Mouse (Mus musculus) liver, embryonic 13.5 days (tissue): Measurements from ENCODE around the gene Pcdh7. TPM values are rescaled to one million over a fixed set of nuclear protein-coding genes. Genes with fewer than 3 reads are reported as not detected.

Experiments
- ATAC-seq: fragments of 200-750 bp; cut with Nextera tagmentation; 2 replicates; pipeline ENCODE4 v1.8.0; 2017; ENCODE audit warnings: low read depth, mild to moderate bottlenecking, moderate number of reproducible peaks, moderate library complexity
- DNase-seq: peaks from one replicate; pipeline ENCODE4 v3.0.0; 2022
- H3K27ac ChIP-seq: fragments of 300-500 bp; sonication (generic); 2 replicates; pipeline ENCODE4 v1.5.1; 2015; ENCODE audit warnings: moderate library complexity, mild to moderate bottlenecking, inconsistent platforms
- H3K27me3 ChIP-seq: fragments of 300-500 bp; sonication (generic); 2 replicates; pipeline ENCODE4 v1.6.1; 2015; ENCODE audit warnings: mild to moderate bottlenecking, inconsistent platforms
- H3K36me3 ChIP-seq: fragments of 300-500 bp; sonication (generic); 2 replicates; pipeline ENCODE4 v1.6.1; 2015; ENCODE audit warnings: mild to moderate bottlenecking, inconsistent platforms
- H3K4me1 ChIP-seq: fragments of 300-500 bp; sonication (generic); replicated peaks from 2 replicates; pipeline ENCODE4 v1.6.1; 2015; ENCODE audit warnings: inconsistent platforms
- H3K4me2 ChIP-seq: fragments of 300-500 bp; sonication (generic); 2 replicates; pipeline ENCODE4 v1.6.1; 2015; ENCODE audit warnings: inconsistent platforms, mild to moderate bottlenecking, moderate library complexity
- H3K4me3 ChIP-seq: fragments of 300-500 bp; sonication (generic); replicated peaks from 2 replicates; pipeline ENCODE4 v1.5.1; 2015; ENCODE audit warnings: mild to moderate bottlenecking, inconsistent platforms
- H3K9ac ChIP-seq: fragments of 300-500 bp; sonication (generic); 2 replicates; pipeline ENCODE4 v1.6.1; 2015; ENCODE audit warnings: mild to moderate bottlenecking, inconsistent platforms
- H3K9me3 ChIP-seq: fragments of 300-500 bp; sonication (generic); replicated peaks from 2 replicates; pipeline ENCODE4 v1.6.1; 2016; ENCODE audit warnings: inconsistent platforms
- WGBS: fragments of 180-500 bp; shearing (Covaris S2); methylation state at CpG from one replicate; pipeline ENCODE4 v1.1.7; 2015; ENCODE audit not compliant: insufficient replicate concordance; 5-methylcytosine and 5-hydroxymethylcytosine counted together
- polyA plus RNA-seq: library from polyadenylated mRNA; unstranded; fragments of >200 nt; fragmentation: Nextera tagmentation; extraction: Ambion mirVana; gene quantifications from 2 replicates; pipeline ENCODE4 v1.2.1, GENCODE M21; 2015

Gene Pcdh7
- polyA plus RNA-seq, 1 experiment from 2014 or later, result 0.76 TPM

DNA sequence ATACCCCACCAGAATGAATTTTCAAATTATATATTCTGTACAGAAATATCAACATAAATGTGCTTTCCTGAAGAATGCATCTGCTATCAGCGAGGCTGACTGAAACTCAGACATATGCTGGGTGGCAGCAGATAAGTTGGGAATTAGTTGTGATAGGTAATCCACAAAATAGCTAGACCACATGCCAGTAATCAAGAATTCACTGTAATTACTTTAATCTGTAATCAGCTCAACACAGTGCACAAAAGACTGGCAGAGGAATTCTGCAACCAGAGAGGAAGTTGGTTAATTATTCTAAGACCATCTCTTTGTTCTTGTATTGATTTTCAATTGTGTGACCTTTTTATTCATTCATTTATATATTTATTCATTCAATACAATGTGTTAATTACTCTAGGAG is 148.3 kb downstream of the Pcdh7 start:
- no peak overlapping the region for H3K27ac ChIP-seq
- DNase-seq (no peak), ATAC-seq (peak; percentile 51; the same call in 1 of the 2 replicates)
- H3K9ac ChIP-seq, result no peak overlapping the region
- no peaks in the 10 kb centered on the region for H3K27me3 ChIP-seq
- 0 out of 2 replicates have a peak, but pooled peaks cover 2% of the 10 kb centered on the region for H3K4me1 ChIP-seq
- no peaks in the 10 kb centered on the region for H3K9me3 ChIP-seq
- no peak overlapping the region for H3K4me3 ChIP-seq
- WGBS, result 13% methylated on average over 1 of the region's 1 CpGs
- H3K4me2 ChIP-seq, result no peak overlapping the region
- no peaks in the 10 kb centered on the region for H3K36me3 ChIP-seq

DNA sequence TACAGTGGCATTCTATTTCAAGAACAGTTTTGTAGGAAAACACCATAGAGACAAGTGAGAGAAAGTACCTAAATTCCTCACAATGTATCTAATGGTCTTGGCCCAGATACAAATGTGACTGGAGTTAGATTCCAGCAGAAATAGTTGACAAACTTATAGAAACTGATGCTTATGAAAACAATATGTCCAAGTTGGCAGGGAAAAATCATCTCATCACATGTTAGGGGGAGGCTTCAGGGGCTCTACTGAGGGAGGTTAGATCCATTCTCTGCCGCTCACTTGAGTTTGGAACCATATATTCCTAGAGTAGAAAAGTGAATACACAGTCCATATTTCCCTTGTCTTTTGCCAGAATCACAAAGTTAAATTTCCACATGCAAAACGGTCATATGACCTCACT is 150.1 kb downstream of the Pcdh7 start:
- no peak overlapping the region for H3K9ac ChIP-seq
- DNase-seq (no peak), ATAC-seq (no peak)
- H3K27ac ChIP-seq, result no peak overlapping the region
- 0 out of 2 replicates have a peak, but pooled peaks cover 2% of the 10 kb centered on the region for H3K4me1 ChIP-seq
- H3K36me3 ChIP-seq, result no peaks in the 10 kb centered on the region
- no peak overlapping the region for H3K4me3 ChIP-seq
- no peaks in the 10 kb centered on the region for H3K27me3 ChIP-seq
- 61% methylated on average over 2 of the region's 2 CpGs for WGBS
- no peaks in the 10 kb centered on the region for H3K9me3 ChIP-seq
- H3K4me2 ChIP-seq, result no peak overlapping the region

DNA sequence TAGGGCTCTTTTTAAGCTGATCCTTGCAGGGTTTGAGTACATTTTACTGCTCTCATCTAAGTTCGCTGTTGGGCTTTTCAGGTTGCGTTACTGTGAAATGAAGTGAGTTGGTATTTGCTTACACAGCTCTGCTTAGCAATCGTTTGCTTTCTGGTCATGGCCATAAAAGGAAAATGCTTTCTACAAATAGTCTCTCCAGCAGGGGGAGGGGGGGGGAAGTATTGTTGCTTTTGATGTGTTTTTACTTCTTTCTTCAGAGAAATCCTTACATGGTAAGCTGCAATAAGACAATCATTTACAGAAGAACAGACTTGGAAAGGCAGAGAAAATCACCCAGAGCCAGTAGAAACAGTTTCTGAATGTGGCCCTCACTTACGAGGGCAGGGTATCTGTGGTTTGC is 150.9 kb downstream of the Pcdh7 start:
- Histone ChIP-seq H3K9ac (no peak overlapping the region), H3K27me3 (no peaks in the 10 kb centered on the region), H3K4me3 (no peak overlapping the region), H3K4me2 (no peak overlapping the region), H3K9me3 (no peaks in the 10 kb centered on the region), H3K27ac (no peak overlapping the region), H3K36me3 (no peaks in the 10 kb centered on the region), H3K4me1 (0 out of 2 replicates have a peak, but pooled peaks cover 2% of the 10 kb centered on the region)
- DNase-seq, result no peak
- ATAC-seq, result no peak
- 55% methylated on average over 4 of the region's 4 CpGs for WGBS

DNA sequence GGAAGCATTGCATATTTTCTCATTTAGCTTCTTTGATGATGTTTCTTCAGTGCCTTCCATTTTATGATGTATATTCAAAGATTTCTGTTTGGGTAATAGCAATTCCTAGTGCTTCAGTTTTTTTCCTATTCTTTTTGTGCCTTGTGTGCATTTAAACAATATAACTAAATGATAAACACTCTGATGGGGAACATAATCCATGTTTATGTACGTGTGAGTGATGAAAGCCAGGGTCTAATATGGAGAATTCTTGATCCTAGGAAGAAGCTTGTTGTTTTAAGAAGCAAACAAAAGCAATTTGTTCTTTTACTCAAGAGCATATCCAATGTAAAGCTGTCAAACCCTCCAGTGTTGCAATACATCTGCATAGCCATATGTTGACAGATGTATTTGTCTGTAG is 153.0 kb downstream of the Pcdh7 start:
- 0 out of 2 replicates have a peak, but pooled peaks cover 2% of the 10 kb centered on the region for H3K4me1 ChIP-seq
- H3K27ac ChIP-seq, result no peak overlapping the region
- DNase-seq (no peak), ATAC-seq (no peak)
- 64% methylated on average over 1 of the region's 1 CpGs for WGBS
- no peaks in the 10 kb centered on the region for H3K9me3 ChIP-seq
- H3K4me3 ChIP-seq, result no peak overlapping the region
- no peaks in the 10 kb centered on the region for H3K27me3 ChIP-seq
- no peak overlapping the region for H3K4me2 ChIP-seq
- no peaks in the 10 kb centered on the region for H3K36me3 ChIP-seq
- H3K9ac ChIP-seq, result no peak overlapping the region

DNA sequence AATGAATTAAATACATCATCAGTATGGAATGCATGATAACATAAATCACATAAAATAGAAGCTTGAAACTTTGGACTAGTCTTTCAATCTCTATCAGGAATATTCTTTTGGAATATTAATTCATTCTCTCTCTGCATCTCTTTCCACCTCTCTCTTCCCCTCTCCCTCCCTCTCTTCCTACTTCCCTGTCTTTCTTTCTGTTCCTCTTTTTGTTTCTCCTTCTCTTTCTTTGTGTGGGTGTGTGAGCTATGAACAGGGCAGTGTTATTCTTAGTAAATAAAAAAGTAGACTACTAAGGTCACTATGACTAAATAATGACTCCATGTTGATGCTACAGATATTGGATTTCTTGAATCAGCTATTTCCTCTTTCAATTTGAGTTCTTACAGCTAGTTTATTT is 167.2 kb downstream of the Pcdh7 start:
- no peak overlapping the region for H3K4me3 ChIP-seq
- DNase-seq, result no peak
- no peak for ATAC-seq

GRCm38 (mm10) chr5:57899018-57899614 is 181.3 kb downstream of the Pcdh7 start:
- Histone ChIP-seq H3K27me3 (no peaks in the 10 kb centered on the region), H3K9me3 (no peaks in the 10 kb centered on the region), H3K9ac (no peak overlapping the region), H3K4me1 (peaks cover 11% of the 10 kb centered on the region), H3K27ac (no peak overlapping the region), H3K4me2 (peak overlapping the region; percentile 39), H3K4me3 (no peak overlapping the region), H3K36me3 (no peaks in the 10 kb centered on the region)
- WGBS, result 25% methylated on average over 7 of the region's 7 CpGs
- DNase-seq (peak; percentile 34), ATAC-seq (peak; percentile 97)

More for the DNA sequence above, 167.2 kb downstream of the Pcdh7 start:
- Histone ChIP-seq H3K27me3 (no peaks in the 10 kb centered on the region), H3K9ac (no peak overlapping the region), H3K36me3 (no peaks in the 10 kb centered on the region), H3K9me3 (no peaks in the 10 kb centered on the region), H3K4me2 (no peak overlapping the region), H3K4me1 (no peaks in the 10 kb centered on the region), H3K27ac (no peak overlapping the region)

DNA sequence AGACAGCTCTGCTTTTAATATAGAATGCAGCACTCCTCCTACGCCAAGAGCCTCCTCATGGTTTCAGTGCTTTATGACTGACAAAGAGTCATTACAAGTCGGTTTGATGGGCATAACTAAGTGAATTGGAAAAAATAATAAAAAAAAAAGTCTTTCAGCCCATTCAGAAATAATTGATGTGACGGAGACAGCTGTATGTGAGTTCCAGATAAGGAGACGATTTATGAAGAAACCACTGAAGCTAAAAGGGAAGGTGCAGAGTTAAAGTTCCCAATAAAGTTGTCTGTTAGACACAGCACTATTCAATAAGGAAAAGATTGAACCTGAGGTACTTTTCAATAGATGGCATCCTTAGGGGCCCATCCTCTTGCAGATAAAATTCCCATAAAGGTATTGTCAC is 189.5 kb downstream of the Pcdh7 start:
- Histone ChIP-seq H3K4me3 (no peak overlapping the region), H3K27me3 (no peaks in the 10 kb centered on the region), H3K9me3 (no peaks in the 10 kb centered on the region), H3K27ac (no peak overlapping the region), H3K36me3 (no peaks in the 10 kb centered on the region), H3K4me1 (no peaks in the 10 kb centered on the region), H3K9ac (no peak overlapping the region), H3K4me2 (no peak overlapping the region)
- 42% methylated on average over 4 of the region's 4 CpGs for WGBS
- ATAC-seq, result no peak
- no peak for DNase-seq

- Histone ChIP-seq H3K9ac (no peak overlapping the region), H3K9me3 (no peaks in the 10 kb centered on the region), H3K4me1 (no peaks in the 10 kb centered on the region), H3K36me3 (no peaks in the 10 kb centered on the region), H3K27ac (no peak overlapping the region), H3K4me2 (no peak overlapping the region), H3K4me3 (no peak overlapping the region), H3K27me3 (no peaks in the 10 kb centered on the region)
- 78% methylated on average over 5 of the region's 5 CpGs for WGBS
- no peak for ATAC-seq
- no peak for DNase-seq
These were observed 203.4 kb downstream of the Pcdh7 start for GRCm38 (mm10) chr5:57921140-57921539.

- H3K9ac ChIP-seq, result no peak overlapping the region
- 77% methylated on average over 5 of the region's 5 CpGs for WGBS
- H3K4me3 ChIP-seq, result no peak overlapping the region
- no peaks in the 10 kb centered on the region for H3K36me3 ChIP-seq
- no peak overlapping the region for H3K4me2 ChIP-seq
- H3K27me3 ChIP-seq, result no peaks in the 10 kb centered on the region
- H3K27ac ChIP-seq, result no peak overlapping the region
- H3K9me3 ChIP-seq, result no peaks in the 10 kb centered on the region
- ATAC-seq, result no peak
- DNase-seq, result no peak
- H3K4me1 ChIP-seq, result no peaks in the 10 kb centered on the region
These were observed 213.6 kb downstream of the Pcdh7 start for GRCm38 (mm10) chr5:57931331-57931730.

DNA sequence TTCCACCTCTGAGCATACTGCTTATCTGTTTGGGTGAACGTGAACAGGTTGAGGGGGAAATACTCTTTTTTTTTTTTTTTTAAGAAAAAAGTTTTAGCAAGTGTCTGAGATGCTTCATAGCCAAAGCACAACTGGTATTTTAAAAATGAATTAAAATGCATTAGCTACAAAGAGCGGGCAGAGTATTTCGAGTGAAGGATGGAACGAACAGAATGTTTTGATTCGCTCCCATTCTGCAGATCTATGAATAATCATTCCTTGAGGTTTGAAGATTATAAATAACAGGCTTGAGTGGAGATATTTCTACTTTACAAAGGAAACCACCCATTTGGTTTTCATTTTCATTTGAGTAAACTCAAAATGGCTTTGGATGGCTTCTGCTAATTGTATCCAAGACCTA is 214.0 kb downstream of the Pcdh7 start:
- no peak overlapping the region for H3K27ac ChIP-seq
- 65% methylated on average over 5 of the region's 5 CpGs for WGBS
- ATAC-seq, result no peak

DNA sequence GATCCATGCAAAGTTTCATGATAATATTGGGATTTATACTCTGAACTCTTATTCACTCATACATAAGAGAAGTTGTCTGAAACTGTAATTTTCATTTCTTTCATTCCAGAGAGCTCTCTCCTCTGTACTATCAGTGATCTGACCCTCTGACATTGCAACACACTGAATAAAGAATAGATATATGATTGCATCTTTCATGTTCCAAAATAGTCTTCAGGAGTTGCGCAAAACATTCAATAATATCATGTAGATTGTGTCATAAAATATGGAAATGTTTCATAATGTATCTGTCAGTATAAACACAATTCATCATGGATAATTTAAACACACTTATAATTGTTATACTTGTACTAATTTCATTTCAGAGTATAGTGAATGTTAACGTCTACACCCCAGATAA is 216.9 kb downstream of the Pcdh7 start:
- no peak overlapping the region for H3K27ac ChIP-seq
- WGBS, result 69% methylated on average over 2 of the region's 2 CpGs
- ATAC-seq (no peak), DNase-seq (no peak)
- no peaks in the 10 kb centered on the region for H3K9me3 ChIP-seq
- H3K36me3 ChIP-seq, result no peaks in the 10 kb centered on the region
- no peak overlapping the region for H3K4me3 ChIP-seq
- no peak overlapping the region for H3K4me2 ChIP-seq
- no peaks in the 10 kb centered on the region for H3K4me1 ChIP-seq
- no peak overlapping the region for H3K9ac ChIP-seq
- no peaks in the 10 kb centered on the region for H3K27me3 ChIP-seq

More for the DNA sequence above, 214.0 kb downstream of the Pcdh7 start:
- H3K36me3 ChIP-seq, result no peaks in the 10 kb centered on the region
- H3K4me3 ChIP-seq, result no peak overlapping the region
- H3K4me1 ChIP-seq, result no peaks in the 10 kb centered on the region
- H3K9ac ChIP-seq, result no peak overlapping the region
- H3K9me3 ChIP-seq, result no peaks in the 10 kb centered on the region
- DNase-seq, result no peak
- H3K27me3 ChIP-seq, result no peaks in the 10 kb centered on the region
- no peak overlapping the region for H3K4me2 ChIP-seq

- Histone ChIP-seq H3K4me3 (no peak overlapping the region), H3K4me2 (no peak overlapping the region), H3K27ac (no peak overlapping the region), H3K4me1 (no peaks in the 10 kb centered on the region), H3K27me3 (no peaks in the 10 kb centered on the region), H3K9me3 (no peaks in the 10 kb centered on the region), H3K36me3 (no peaks in the 10 kb centered on the region), H3K9ac (no peak overlapping the region)
- 56% methylated on average over 3 of the region's 3 CpGs for WGBS
- no peak for DNase-seq
- no peak for ATAC-seq
These were observed 222.7 kb downstream of the Pcdh7 start for GRCm38 (mm10) chr5:57940457-57940856.
